Mouse (Mus musculus) forebrain, embryonic 15.5 days (tissue): ENCODE results near the gene Cd300a. TPM values are rescaled to one million over a fixed set of nuclear protein-coding genes. Genes with fewer than 3 reads are reported as not detected.
"Not testable (repeated sequence)": the region's sequence is repeated elsewhere in the genome, so short reads cannot be mapped to it uniquely, and the experiment has no call there.

Experiments used
- ATAC-seq: fragments of 200-750 bp; cut with Nextera tagmentation; replicated peaks from 2 replicates; pipeline ENCODE4 v1.8.0; 2017; ENCODE audit warnings: mild to moderate bottlenecking, moderate TSS enrichment, moderate library complexity
- H3K27ac ChIP-seq: fragments of 300-500 bp; sonication (generic); replicated peaks from 2 replicates; pipeline ENCODE4 v1.5.1; 2015; ENCODE audit warnings: mild to moderate bottlenecking, inconsistent platforms
- H3K27me3 ChIP-seq: fragments of 300-500 bp; sonication (generic); 2 replicates; pipeline ENCODE4 v1.6.1; 2015; ENCODE audit warnings: inconsistent platforms
- H3K36me3 ChIP-seq: fragments of 300-500 bp; sonication (generic); 2 replicates; pipeline ENCODE4 v1.6.1; 2015; ENCODE audit warnings: mild to moderate bottlenecking, inconsistent platforms
- H3K4me1 ChIP-seq: fragments of 300-500 bp; sonication (generic); 2 replicates; pipeline ENCODE4 v1.6.1; 2015; ENCODE audit warnings: inconsistent platforms
- H3K4me2 ChIP-seq: fragments of 300-500 bp; sonication (generic); replicated peaks from 2 replicates; pipeline ENCODE4 v1.6.1; 2015; ENCODE audit warnings: mild to moderate bottlenecking, inconsistent platforms
- H3K4me3 ChIP-seq: fragments of 300-500 bp; sonication (generic); 2 replicates; pipeline ENCODE4 v1.5.1; 2015; ENCODE audit warnings: mild to moderate bottlenecking, inconsistent platforms
- H3K9ac ChIP-seq: fragments of 300-500 bp; sonication (generic); replicated peaks from 2 replicates; pipeline ENCODE4 v1.6.1; 2015; ENCODE audit warnings: mild to moderate bottlenecking, inconsistent platforms
- H3K9me3 ChIP-seq: fragments of 300-500 bp; sonication (generic); 2 replicates; pipeline ENCODE4 v1.6.1; 2016; ENCODE audit warnings: inconsistent platforms
- WGBS: fragments of 180-500 bp; shearing (Covaris S2); methylation state at CpG from one replicate; pipeline ENCODE4 v1.1.7; 2015; ENCODE audit warnings: mixed read lengths; 5-methylcytosine and 5-hydroxymethylcytosine counted together
- polyA plus RNA-seq: library from polyadenylated mRNA; unstranded; fragments of >200 nt; fragmentation: Nextera tagmentation; extraction: Ambion mirVana; gene quantifications from 2 replicates; pipeline ENCODE4 v1.2.1, GENCODE M21; 2015

Gene Cd300a
- polyA plus RNA-seq, 1 experiment from 2014 or later = 0.88 TPM

DNA sequence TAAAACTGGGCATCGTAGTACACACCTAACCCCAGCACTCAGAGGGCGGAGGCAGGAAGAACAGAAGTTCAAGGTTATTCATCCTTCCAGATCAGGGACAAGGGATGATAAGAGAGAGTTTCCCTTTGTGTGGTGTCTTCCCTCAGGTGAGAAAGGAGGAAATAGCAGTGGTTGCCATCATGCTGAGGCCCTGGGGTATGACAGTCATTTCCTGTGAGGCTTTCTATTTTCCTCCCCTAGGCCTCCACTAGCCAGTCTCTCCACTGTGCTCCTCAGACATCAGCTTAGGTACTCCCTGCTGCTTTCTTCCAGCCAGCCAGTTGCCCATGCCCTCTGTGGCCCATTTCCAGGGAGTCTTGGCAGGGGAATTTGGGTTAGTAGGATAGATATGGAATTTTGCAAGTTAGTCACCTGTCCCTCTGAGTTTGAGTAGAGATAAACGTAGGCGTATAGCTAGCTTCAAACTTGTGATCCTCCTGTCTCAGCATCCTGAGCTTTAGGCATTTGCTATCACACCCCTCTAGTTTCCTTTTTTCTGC lies 6.5 kb upstream of the Cd300a start:
- 95% methylated on average over 4 of the region's 4 CpGs for WGBS
- no peak overlapping the region for H3K4me3 ChIP-seq
- no peaks in the 10 kb centered on the region for H3K4me1 ChIP-seq
- no peak for ATAC-seq
- H3K36me3 ChIP-seq = no peaks in the 10 kb centered on the region
- H3K9ac ChIP-seq = no peak overlapping the region
- H3K27me3 ChIP-seq = no peaks in the 10 kb centered on the region
- H3K4me2 ChIP-seq = no peak overlapping the region
- H3K9me3 ChIP-seq = no peaks in the 10 kb centered on the region
- no peak overlapping the region for H3K27ac ChIP-seq

DNA sequence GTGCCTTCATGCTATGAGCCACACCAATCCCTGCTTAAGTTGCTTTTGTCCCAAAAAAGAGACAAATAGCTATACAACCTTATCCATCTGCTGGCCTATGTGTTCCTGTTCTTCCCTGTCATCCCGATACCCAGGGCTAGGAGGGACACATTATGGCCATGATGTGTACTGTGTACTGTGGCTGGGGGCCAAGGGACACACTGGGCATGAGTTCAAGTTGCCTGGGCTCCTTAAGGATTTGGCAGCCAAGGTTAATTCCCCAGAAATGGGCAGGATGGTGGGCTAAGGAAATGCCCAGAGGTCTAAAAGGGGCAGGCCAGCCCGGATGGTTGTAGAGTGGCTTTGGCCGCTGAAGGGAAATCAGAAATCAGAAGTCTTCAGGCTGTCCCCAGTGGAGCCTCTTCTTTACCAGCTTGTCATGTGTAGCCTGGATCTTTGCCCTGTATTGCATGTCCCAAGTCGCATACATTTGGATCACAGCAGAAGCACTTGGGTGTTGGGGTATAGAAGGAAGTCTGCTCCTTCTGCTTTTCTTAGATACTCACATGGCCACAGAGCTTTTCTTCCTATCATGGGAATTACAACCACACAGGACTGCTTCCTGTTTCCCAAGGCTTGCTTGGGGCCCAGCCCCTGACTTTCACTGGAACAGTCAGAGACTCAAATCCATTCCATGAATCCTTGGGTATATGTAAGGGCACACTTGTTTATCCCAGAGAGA lies 5.3 kb upstream of the Cd300a start:
- H3K27ac ChIP-seq = no peak overlapping the region
- no peak overlapping the region for H3K9ac ChIP-seq
- H3K36me3 ChIP-seq = no peaks in the 10 kb centered on the region
- 79% methylated on average over 4 of the region's 4 CpGs for WGBS
- no peaks in the 10 kb centered on the region for H3K4me1 ChIP-seq
- no peak overlapping the region for H3K4me2 ChIP-seq
- H3K27me3 ChIP-seq = no peaks in the 10 kb centered on the region
- no peak overlapping the region for H3K4me3 ChIP-seq
- ATAC-seq = no peak
- H3K9me3 ChIP-seq = no peaks in the 10 kb centered on the region

DNA sequence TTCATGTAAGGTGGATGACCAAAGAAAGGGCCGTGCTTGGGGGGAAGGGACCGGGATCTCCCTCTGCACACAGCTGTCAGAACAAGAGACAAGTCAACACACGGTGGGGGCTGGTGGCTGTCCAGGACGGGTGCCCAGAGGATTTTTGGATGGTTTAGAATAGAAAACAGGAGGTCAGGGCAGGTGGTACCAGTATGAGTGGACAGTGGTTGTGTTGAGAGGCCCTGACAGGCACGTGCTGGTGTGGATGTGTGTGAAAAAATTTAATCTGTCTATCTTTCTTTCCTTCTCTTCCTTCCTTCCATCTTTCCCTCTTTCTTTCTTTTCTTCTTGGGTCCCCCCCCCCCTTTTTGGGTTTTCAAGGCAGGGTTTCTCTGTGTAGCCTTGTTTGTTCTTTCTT lies 701 bp downstream of the Cd300a start:
- Histone ChIP-seq H3K36me3 (no peaks in the 10 kb centered on the region), H3K27ac (no peak overlapping the region), H3K4me1 (no peaks in the 10 kb centered on the region), H3K9me3 (no peaks in the 10 kb centered on the region), H3K27me3 (no peaks in the 10 kb centered on the region), H3K9ac (no peak overlapping the region), H3K4me2 (no peak overlapping the region), H3K4me3 (no peak overlapping the region)
- 73% methylated on average over 5 of the region's 5 CpGs for WGBS
- ATAC-seq = no peak

DNA sequence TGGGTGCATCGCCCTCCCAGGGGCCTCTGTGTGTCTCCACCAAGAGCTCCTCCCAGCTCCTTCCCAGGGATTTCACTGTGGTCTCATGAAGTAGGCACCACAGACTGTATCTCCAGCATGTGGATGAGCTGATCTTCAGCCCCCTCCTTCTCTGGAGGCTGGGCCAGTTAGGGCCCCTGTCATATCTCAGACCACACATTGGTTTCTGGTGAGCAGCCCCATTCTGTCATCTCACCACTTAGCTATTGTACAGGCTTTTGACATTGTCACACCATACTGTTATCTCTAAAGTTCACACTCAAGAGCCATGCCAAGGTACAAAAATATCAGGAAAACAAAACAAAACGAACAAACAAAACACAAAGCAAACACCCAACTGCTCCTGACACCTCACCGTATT lies 6.2 kb downstream of the Cd300a start:
- Histone ChIP-seq H3K27me3 (no peaks in the 10 kb centered on the region), H3K36me3 (no peaks in the 10 kb centered on the region), H3K4me3 (no peak overlapping the region), H3K9me3 (no peaks in the 10 kb centered on the region), H3K4me2 (no peak overlapping the region), H3K9ac (no peak overlapping the region), H3K4me1 (no peaks in the 10 kb centered on the region), H3K27ac (no peak overlapping the region)
- WGBS = 86% methylated on average over 3 of the region's 3 CpGs
- no peak for ATAC-seq

DNA sequence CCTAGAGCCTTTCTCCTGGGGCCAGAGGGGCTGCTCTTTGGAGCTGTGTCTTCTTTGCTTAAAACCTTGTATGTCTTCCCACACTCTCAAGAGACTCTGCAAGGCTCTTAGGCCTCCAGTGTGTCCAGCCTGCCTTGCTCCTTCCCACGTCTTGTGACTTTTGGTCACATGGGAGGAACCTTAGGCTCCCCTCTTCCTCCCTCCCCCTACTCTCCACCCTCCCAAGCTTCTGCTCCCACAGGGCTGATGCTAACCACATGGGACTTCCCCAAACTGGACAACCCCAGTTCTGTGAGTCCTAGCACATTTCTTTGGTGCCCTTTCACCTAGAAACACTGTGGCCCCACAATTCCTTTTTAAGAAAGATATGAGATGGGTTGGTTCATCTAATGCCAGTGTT lies 8.2 kb downstream of the Cd300a start:
- Histone ChIP-seq H3K27me3 (no peaks in the 10 kb centered on the region), H3K9ac (no peak overlapping the region), H3K4me3 (no peak overlapping the region), H3K9me3 (no peaks in the 10 kb centered on the region), H3K27ac (no peak overlapping the region), H3K4me2 (no peak overlapping the region), H3K36me3 (no peaks in the 10 kb centered on the region), H3K4me1 (no peaks in the 10 kb centered on the region)
- ATAC-seq = no peak
- 43% methylated on average over 1 of the region's 1 CpGs for WGBS

DNA sequence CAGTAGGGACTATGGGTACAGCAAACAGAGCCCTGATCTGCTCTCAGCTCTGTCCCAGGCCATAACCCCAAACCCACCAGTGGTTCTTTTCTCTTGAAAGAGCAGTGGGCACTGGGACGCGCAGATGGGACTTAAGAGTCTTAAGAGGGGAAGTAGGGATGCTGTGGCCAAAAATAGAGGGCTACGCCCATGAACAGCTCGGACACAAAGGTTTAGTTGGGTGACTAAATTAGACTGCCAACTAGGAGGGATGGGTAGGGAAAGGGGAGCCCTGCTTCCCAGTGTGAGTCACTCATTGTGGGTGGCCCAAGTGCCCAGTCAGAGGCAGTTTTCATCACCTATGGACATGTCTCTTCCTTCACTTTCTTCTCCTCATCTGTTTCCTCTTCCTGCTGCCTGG lies 13.4 kb downstream of the Cd300a start:
- no peaks in the 10 kb centered on the region for H3K36me3 ChIP-seq
- H3K4me2 ChIP-seq = no peak overlapping the region
- WGBS = 91% methylated on average over 4 of the region's 4 CpGs
- no peak overlapping the region for H3K4me3 ChIP-seq
- ATAC-seq = no peak
- no peaks in the 10 kb centered on the region for H3K27me3 ChIP-seq
- H3K27ac ChIP-seq = no peak overlapping the region
- no peaks in the 10 kb centered on the region for H3K9me3 ChIP-seq
- H3K4me1 ChIP-seq = no peaks in the 10 kb centered on the region
- H3K9ac ChIP-seq = no peak overlapping the region

DNA sequence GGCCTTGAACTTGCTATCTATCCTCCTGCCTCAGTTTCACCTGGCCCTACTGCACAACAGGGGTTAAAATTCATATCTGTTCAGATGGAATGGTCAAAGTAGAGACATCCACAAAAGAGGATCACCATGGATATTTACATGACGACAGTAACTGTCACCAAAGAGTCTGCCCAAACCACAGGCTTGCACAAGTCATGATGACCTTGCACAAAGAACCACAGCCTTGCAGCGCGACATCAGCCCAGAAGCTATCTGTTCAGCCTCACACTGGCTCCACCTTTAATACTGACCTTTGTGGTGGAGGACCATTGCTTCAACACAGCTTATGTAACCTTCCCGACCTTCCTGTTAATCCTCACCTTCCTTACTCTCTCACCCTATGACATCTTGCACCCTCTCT lies 17.7 kb downstream of the Cd300a start:
- WGBS = 74% methylated on average over 4 of the region's 4 CpGs
- H3K4me1 ChIP-seq = no peaks in the 10 kb centered on the region

DNA sequence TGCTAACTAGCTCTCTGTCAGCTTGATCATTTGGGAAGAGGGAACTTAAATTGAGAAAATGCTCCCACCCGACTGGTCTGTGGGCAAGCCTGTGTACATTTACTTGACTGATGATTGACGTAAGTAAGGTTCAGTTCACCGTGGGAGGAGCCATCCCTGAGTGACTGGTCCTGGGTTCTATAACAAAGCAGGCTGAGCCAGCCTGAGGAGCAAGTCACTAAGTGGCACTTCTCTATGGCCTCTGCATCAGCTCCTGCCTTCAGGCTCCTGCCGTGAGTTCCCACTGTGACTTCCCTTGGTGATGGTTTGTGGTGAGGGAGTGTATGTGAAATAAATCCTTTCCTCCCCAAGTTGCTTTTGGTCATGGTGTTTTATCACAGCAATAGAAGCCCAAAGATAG lies 18.2 kb downstream of the Cd300a start:
- 58% methylated on average over 4 of the region's 4 CpGs for WGBS
- H3K27ac ChIP-seq = no peak overlapping the region
- H3K4me2 ChIP-seq = no peak overlapping the region
- H3K9me3 ChIP-seq = no peaks in the 10 kb centered on the region
- no peak overlapping the region for H3K4me3 ChIP-seq
- no peak overlapping the region for H3K9ac ChIP-seq
- H3K27me3 ChIP-seq = no peaks in the 10 kb centered on the region
- no peak for ATAC-seq
- H3K36me3 ChIP-seq = no peaks in the 10 kb centered on the region
- H3K4me1 ChIP-seq = no peaks in the 10 kb centered on the region

More for the DNA sequence above, 17.7 kb downstream of the Cd300a start:
- no peaks in the 10 kb centered on the region for H3K9me3 ChIP-seq
- H3K36me3 ChIP-seq = no peaks in the 10 kb centered on the region
- H3K4me3 ChIP-seq = no peak overlapping the region
- H3K27me3 ChIP-seq = no peaks in the 10 kb centered on the region
- ATAC-seq = no peak
- H3K4me2 ChIP-seq = no peak overlapping the region
- H3K9ac ChIP-seq = no peak overlapping the region
- H3K27ac ChIP-seq = no peak overlapping the region

DNA sequence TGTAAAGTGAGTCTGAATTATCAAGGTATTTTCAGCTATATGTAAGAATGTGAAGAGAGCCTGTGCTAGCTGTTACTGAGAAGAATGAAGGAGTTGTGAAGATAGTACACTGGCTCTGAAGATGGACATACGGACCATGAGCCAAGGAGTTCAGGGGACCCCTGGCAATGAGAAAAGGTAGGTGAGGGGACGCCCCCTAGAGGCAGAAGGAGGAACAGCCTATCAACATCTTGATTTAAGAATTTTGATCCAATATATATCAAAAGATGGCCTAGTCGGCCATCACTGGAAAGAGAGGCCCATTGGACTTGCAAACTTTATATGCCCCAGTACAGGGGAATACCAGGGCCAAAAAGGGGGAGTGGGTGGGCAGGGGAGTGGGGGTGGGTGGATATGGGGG lies 19.7 kb downstream of the Cd300a start:
- ATAC-seq, H3K9ac ChIP-seq: not testable (repeated sequence)
- WGBS = 44% methylated on average over 3 of the region's 3 CpGs

DNA sequence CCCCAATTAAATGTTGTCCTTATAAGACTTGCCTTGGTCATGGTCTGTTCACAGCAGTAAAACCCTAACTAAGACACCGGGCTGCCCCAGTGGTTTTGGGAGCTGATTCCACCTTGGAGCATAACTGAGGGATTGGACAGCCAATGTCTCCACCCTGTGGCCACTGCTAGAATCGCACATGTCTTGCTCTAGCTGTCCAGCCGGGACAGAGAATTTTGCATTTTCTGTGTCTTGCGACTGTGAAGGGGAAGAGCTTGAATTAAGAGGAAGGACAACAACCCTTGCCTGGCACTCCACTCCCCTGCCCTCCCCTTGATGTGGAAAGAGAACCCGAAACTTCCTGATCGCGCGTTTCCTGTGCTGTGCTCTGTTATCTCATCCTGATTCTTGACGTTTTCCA lies 23.0 kb downstream of the Cd300a start:
- WGBS = 19% methylated on average over 9 of the region's 9 CpGs
- ATAC-seq = peak; percentile 63; the same call in 1 of the 2 replicates

More for the DNA sequence above, 19.7 kb downstream of the Cd300a start:
- not testable (repeated sequence) for H3K36me3 ChIP-seq, H3K27ac ChIP-seq, H3K4me1 ChIP-seq, H3K27me3 ChIP-seq, H3K9me3 ChIP-seq, H3K4me3 ChIP-seq, H3K4me2 ChIP-seq

DNA sequence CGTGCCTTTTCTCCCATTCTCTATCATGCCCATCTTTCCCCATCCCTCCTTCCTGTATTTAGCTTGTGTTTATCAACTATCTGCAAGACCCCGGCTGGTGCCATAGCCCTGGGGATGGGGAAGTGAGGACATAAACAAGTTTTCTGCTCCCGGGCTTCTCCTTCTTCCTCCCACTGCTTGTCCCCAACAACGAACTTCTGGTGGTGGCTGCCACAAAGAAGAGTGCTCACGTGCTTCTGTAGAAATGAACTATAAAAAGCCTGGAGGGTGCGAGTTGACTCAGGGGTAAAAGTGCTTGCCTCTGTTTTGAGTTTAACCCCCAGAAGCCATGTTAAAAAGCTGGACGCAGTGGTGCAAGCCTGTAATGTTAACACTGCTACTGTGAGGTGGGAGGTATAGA lies 25.1 kb downstream of the Cd300a start:
- no peak for ATAC-seq
- no peak overlapping the region for H3K9ac ChIP-seq
- 61% methylated on average over 7 of the region's 7 CpGs for WGBS
- no peak overlapping the region for H3K4me2 ChIP-seq
- H3K4me3 ChIP-seq = no peak overlapping the region
- no peaks in the 10 kb centered on the region for H3K36me3 ChIP-seq
- no peak overlapping the region for H3K27ac ChIP-seq
- H3K4me1 ChIP-seq = no peaks in the 10 kb centered on the region
- no peaks in the 10 kb centered on the region for H3K9me3 ChIP-seq
- no peaks in the 10 kb centered on the region for H3K27me3 ChIP-seq

More for the DNA sequence above, 23.0 kb downstream of the Cd300a start:
- H3K9me3 ChIP-seq = no peaks in the 10 kb centered on the region
- no peaks in the 10 kb centered on the region for H3K36me3 ChIP-seq
- no peak overlapping the region for H3K27ac ChIP-seq
- no peak overlapping the region for H3K9ac ChIP-seq
- no peak overlapping the region for H3K4me3 ChIP-seq
- H3K4me1 ChIP-seq = no peaks in the 10 kb centered on the region
- H3K27me3 ChIP-seq = no peaks in the 10 kb centered on the region
- no peak overlapping the region for H3K4me2 ChIP-seq

DNA sequence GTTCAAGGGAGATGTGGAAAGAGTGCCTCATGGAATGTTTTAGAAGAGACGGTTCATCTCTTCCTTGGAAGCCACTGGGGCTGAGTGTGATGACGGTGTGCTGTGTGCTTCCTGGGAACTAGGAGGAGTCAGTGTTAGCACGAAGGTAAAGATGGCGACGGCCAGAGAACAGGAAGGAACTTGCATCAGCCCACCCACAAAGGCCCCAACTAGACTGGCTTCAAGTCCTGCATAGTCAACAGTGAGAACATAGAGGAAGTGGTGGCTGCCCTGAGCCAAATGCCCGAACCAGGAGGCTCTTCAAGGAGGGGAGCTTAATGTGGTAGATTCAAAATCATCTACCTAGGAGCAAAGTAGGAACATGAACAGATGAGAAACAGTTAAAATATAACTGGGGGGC lies 27.3 kb downstream of the Cd300a start:
- Histone ChIP-seq H3K9ac (no peak overlapping the region), H3K4me2 (no peak overlapping the region), H3K4me1 (no peaks in the 10 kb centered on the region), H3K4me3 (no peak overlapping the region), H3K27me3 (no peaks in the 10 kb centered on the region), H3K27ac (no peak overlapping the region), H3K9me3 (no peaks in the 10 kb centered on the region), H3K36me3 (no peaks in the 10 kb centered on the region)
- no peak for ATAC-seq
- WGBS = 80% methylated on average over 6 of the region's 6 CpGs

DNA sequence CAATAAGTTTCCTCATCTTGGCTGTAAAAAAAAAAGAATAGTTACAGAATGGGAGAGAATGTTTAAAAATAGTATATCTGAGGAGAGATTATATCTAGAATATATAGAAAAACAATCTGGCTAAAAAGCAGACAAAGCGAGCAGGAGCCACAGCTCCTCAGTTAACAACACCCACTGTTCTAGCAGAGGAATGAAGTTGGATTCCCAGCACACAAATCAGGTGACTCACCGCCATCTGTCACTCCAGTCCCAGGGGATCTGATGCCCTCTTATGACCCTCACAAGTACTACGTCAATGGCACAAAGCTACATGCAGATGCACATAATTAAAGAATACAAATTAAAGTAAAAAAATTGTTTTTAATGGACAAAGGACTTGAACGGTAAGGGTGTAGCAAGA lies 32.6 kb downstream of the Cd300a start:
- Histone ChIP-seq H3K4me3 (no peak overlapping the region), H3K9me3 (no peaks in the 10 kb centered on the region), H3K4me2 (no peak overlapping the region), H3K36me3 (no peaks in the 10 kb centered on the region), H3K27ac (no peak overlapping the region), H3K27me3 (no peaks in the 10 kb centered on the region), H3K4me1 (no peaks in the 10 kb centered on the region), H3K9ac (no peak overlapping the region)
- WGBS = 69% methylated on average over 4 of the region's 4 CpGs
- ATAC-seq = no peak
